Mouse (Mus musculus) CH12.LX (cell line): Measurements from ENCODE around the gene Eefsec.

ENCODE experiments used
- CTCF ChIP-seq, 2 experiments: IDR thresholded peaks in 1 of 2; conservative IDR thresholded peaks in 1 of 2; 2 replicates each; pipeline ENCODE4 v1.5.1; 2011 to 2012; ENCODE audit warnings: low read depth in 2 of 2, low read length in 2 of 2, improper control_type of control experiment in 1 of 2, inconsistent platforms in 1 of 2, mild to moderate bottlenecking in 1 of 2, moderate library complexity in 1 of 2
- ELF1 ChIP-seq: IDR thresholded peaks from 2 replicates; pipeline ENCODE4 v1.6.1; 2014; ENCODE audit warnings: low read depth, mild to moderate bottlenecking, inconsistent platforms, low read length, improper control_type of control experiment
- EP300 ChIP-seq: IDR thresholded peaks from 2 replicates; pipeline ENCODE4 v1.6.1; 2011; ENCODE audit warnings: low read length, improper control_type of control experiment
- ETS1 ChIP-seq: conservative IDR thresholded peaks from 2 replicates; pipeline ENCODE4 v1.6.1; 2012; ENCODE audit warnings: low read depth, mild to moderate bottlenecking, inconsistent platforms, low read length, improper control_type of control experiment, moderate library complexity
- MXI1 ChIP-seq: IDR thresholded peaks from 2 replicates; pipeline ENCODE4 v1.6.1; 2011; ENCODE audit warnings: mild to moderate bottlenecking, low read depth, low read length, improper control_type of control experiment
- NELFE ChIP-seq: IDR thresholded peaks from 2 replicates; pipeline ENCODE4 v1.6.1; 2011; ENCODE audit warnings: low read depth, low read length, improper control_type of control experiment
- POLR2A ChIP-seq: IDR thresholded peaks from 2 replicates; pipeline ENCODE4 v1.6.1; 2011; ENCODE audit warnings: low read depth, mild to moderate bottlenecking, improper control_type of control experiment, low read length
- TCF12 ChIP-seq: IDR thresholded peaks from 2 replicates; pipeline ENCODE4 v1.6.1; 2014; ENCODE audit warnings: low read depth, mild to moderate bottlenecking, inconsistent platforms, low read length, improper control_type of control experiment

DNA sequence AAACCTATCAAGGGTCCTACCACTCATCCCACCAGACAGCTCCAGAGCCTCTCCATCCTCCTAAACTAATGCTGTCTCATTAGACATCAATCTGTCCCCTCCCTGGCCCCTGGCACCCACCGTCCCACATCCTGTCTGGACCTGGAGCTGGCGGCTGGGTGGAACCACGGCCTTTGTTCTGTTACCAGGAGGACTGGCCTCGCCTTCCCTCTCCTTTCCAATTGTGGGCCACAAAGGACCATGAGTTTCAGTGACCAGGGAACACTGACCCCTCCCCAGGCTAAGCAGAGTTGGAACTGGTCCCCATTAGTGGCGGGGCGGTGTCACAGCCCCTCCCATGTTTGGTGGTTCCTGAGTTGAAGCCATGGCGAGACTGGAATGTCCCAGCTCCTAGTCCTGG lies 218.8 kb downstream of the Eefsec start:
- TF ChIP-seq CTCF (conservative IDR thresholded peaks at IDR 0.05 in 1 of 2, IDR thresholded peaks at IDR 0.05 in 1 of 2; ENCODE audit: low read depth in 2 of 2, low read length in 2 of 2) (no peak), POLR2A (no peak), MXI1 (no peak), ETS1 (no peak), TCF12 (no peak), EP300 (no peak), NELFE (no peak), ELF1 (no peak)
